Mouse (Mus musculus) testis, adult 2 months (tissue): ENCODE data around the gene Gpr176.

Experiments used
- CTCF ChIP-seq: fragments of 200-500 bp; IDR thresholded peaks from 2 replicates; pipeline ENCODE4 v1.5.1; 2012; ENCODE audit warnings: low read depth, mild to moderate bottlenecking, inconsistent platforms, low read length, moderate library complexity; ENCODE audit not compliant: control insufficient read depth, insufficient read depth, insufficient replicate concordance
- POLR2A ChIP-seq: fragments of 200-500 bp; IDR thresholded peaks from 2 replicates; pipeline ENCODE4 v1.6.1; 2012; ENCODE audit warnings: low read depth, mild to moderate bottlenecking, inconsistent platforms, low read length, moderate library complexity; ENCODE audit not compliant: control insufficient read depth

GRCm38 (mm10) chr2:118321804-118322203 is 51.4 kb downstream of the Gpr176 start:
- TF ChIP-seq POLR2A = no peak
- TF ChIP-seq CTCF = no peak
